Mouse (Mus musculus) cerebellum, adult 2 months (tissue): ENCODE data around the gene Hspa5. TPM values are rescaled to one million over a fixed set of nuclear protein-coding genes. Genes with fewer than 3 reads are reported as not detected.
"Not testable (repeated sequence)": the region's sequence is repeated elsewhere in the genome, so short reads cannot be mapped to it uniquely, and the experiment has no call there.

Experiments used
- DNase-seq, 2 experiments: peaks; one replicate each; pipeline ENCODE4 v3.0.0; 2021
- H3K27ac ChIP-seq: fragments of 200-500 bp; 2 replicates; pipeline ENCODE4 v1.5.1; 2012; ENCODE audit warnings: low read length, control low read depth, inconsistent platforms; ENCODE audit not compliant: insufficient read depth
- H3K27me3 ChIP-seq: fragments of 200-500 bp; 2 replicates; pipeline ENCODE4 v1.6.1; 2012; ENCODE audit warnings: inconsistent platforms, mild to moderate bottlenecking, low read length, moderate library complexity; ENCODE audit not compliant: control insufficient read depth, insufficient read depth
- H3K4me1 ChIP-seq: fragments of 200-500 bp; 2 replicates; pipeline ENCODE4 v1.6.1; 2011; ENCODE audit warnings: low read length; ENCODE audit not compliant: control insufficient read depth, insufficient read depth
- H3K4me3 ChIP-seq: fragments of 200-500 bp; replicated peaks from 2 replicates; pipeline ENCODE3; 2011; ENCODE audit warnings: mild to moderate bottlenecking, low read depth, low read length, control low read depth; ENCODE audit not compliant: insufficient read depth
- CTCF ChIP-seq: fragments of 200-500 bp; IDR thresholded peaks from 2 replicates; pipeline ENCODE4 v1.5.1; 2011; ENCODE audit warnings: low read depth, mild to moderate bottlenecking, control low read depth, low read length, moderate library complexity, borderline replicate concordance; ENCODE audit not compliant: insufficient read depth
- POLR2A ChIP-seq: fragments of 200-500 bp; IDR thresholded peaks from 2 replicates; pipeline ENCODE4 v1.6.1; 2011; ENCODE audit warnings: low read length, control low read depth, borderline replicate concordance; ENCODE audit not compliant: insufficient read depth
- WGBS: fragments of 180-500 bp; shearing (Covaris S2); methylation state at CpG from one replicate; pipeline ENCODE4 v1.1.7; 2018; 5-methylcytosine and 5-hydroxymethylcytosine counted together
- polyA plus RNA-seq: library from polyadenylated mRNA; depleted of rRNA; stranded (reverse); fragments of >200 nt; gene quantifications from 2 replicates; pipeline ENCODE4 v1.2.3, GENCODE M21; 2012

Hspa5 gene
- polyA plus RNA-seq, 1 experiment: 226 TPM

- Histone ChIP-seq H3K27ac (no peak overlapping the region), H3K4me1 (peaks cover 20% of the 10 kb centered on the region; the same call in 1 of the 2 replicates), H3K4me3 (no peak overlapping the region), H3K27me3 (no peaks in the 10 kb centered on the region)
- WGBS: 83% methylated on average over 4 of the region's 4 CpGs
- TF ChIP-seq POLR2A (no peak), CTCF (no peak)
- no peak for DNase-seq
Observed at GRCm38 (mm10) chr2:34773673-34774072, 1.9 kb downstream of the Hspa5 start.

- WGBS: 83% methylated on average over 6 of the region's 6 CpGs
- no peak for DNase-seq
- H3K27ac ChIP-seq: no peak overlapping the region
- H3K4me3 ChIP-seq: no peak overlapping the region
- H3K4me1 ChIP-seq: peaks cover 20% of the 10 kb centered on the region; the same call in 1 of the 2 replicates
- TF ChIP-seq POLR2A: no peak
- H3K27me3 ChIP-seq: no peaks in the 10 kb centered on the region
Observed at GRCm38 (mm10) chr2:34774493-34774892, 2.7 kb downstream of the Hspa5 start.

- Histone ChIP-seq H3K27ac (no peak overlapping the region), H3K4me3 (no peak overlapping the region), H3K4me1 (peaks cover 17% of the 10 kb centered on the region; the same call in 1 of the 2 replicates), H3K27me3 (no peaks in the 10 kb centered on the region)
- no peak for TF ChIP-seq CTCF
- no peak for TF ChIP-seq POLR2A
- 54% methylated on average over 1 of the region's 1 CpGs for WGBS
- DNase-seq: no peak
Observed at GRCm38 (mm10) chr2:34777237-34777868, 5.6 kb downstream of the Hspa5 start.

GRCm38 (mm10) chr2:34783064-34784020 is 11.6 kb downstream of the Hspa5 start:
- Histone ChIP-seq H3K4me1 (no peaks in the 10 kb centered on the region), H3K27ac (no peak overlapping the region), H3K27me3 (no peaks in the 10 kb centered on the region), H3K4me3 (no peak overlapping the region)
- DNase-seq: no peak
- TF ChIP-seq CTCF: no peak
- no peak for TF ChIP-seq POLR2A
- 93% methylated on average over 14 of the region's 14 CpGs for WGBS

GRCm38 (mm10) chr2:34784085-34784484 is 12.3 kb downstream of the Hspa5 start:
- Histone ChIP-seq H3K4me3 (no peak overlapping the region), H3K27ac (no peak overlapping the region), H3K27me3 (no peaks in the 10 kb centered on the region), H3K4me1 (no peaks in the 10 kb centered on the region)
- peak in 1 of 2 experiments; percentile 41 for DNase-seq
- WGBS: 76% methylated on average over 2 of the region's 2 CpGs
- TF ChIP-seq POLR2A: no peak
- peak; percentile 76 for TF ChIP-seq CTCF

- 93% methylated on average over 8 of the region's 8 CpGs for WGBS
- H3K27ac ChIP-seq: no peak overlapping the region
- no peak for TF ChIP-seq CTCF
- no peak for TF ChIP-seq POLR2A
- H3K4me1 ChIP-seq: no peaks in the 10 kb centered on the region
- no peak for DNase-seq
- no peaks in the 10 kb centered on the region for H3K27me3 ChIP-seq
- no peak overlapping the region for H3K4me3 ChIP-seq
Observed at GRCm38 (mm10) chr2:34790282-34790681, 18.5 kb downstream of the Hspa5 start.

GRCm38 (mm10) chr2:34792543-34792942 is 20.8 kb downstream of the Hspa5 start:
- not testable (repeated sequence) for H3K27ac ChIP-seq, H3K27me3 ChIP-seq
- 85% methylated on average over 2 of the region's 2 CpGs for WGBS

GRCm38 (mm10) chr2:34794511-34794910 is 22.7 kb downstream of the Hspa5 start:
- H3K4me1 ChIP-seq: no peaks in the 10 kb centered on the region
- 97% methylated on average over 2 of the region's 2 CpGs for WGBS
- H3K4me3 ChIP-seq: no peak overlapping the region
- H3K27me3 ChIP-seq: no peaks in the 10 kb centered on the region
- no peak overlapping the region for H3K27ac ChIP-seq
- TF ChIP-seq CTCF: no peak
- TF ChIP-seq POLR2A: no peak
- DNase-seq: no peak

More at GRCm38 (mm10) chr2:34792543-34792942, 20.8 kb downstream of the Hspa5 start:
- not testable (repeated sequence) for DNase-seq, H3K4me3 ChIP-seq, H3K4me1 ChIP-seq
